Mouse (Mus musculus) monocyte, adult 5-6 weeks (primary cell): ENCODE measurements around the gene Pdk2. TPM values are rescaled to one million over a fixed set of nuclear protein-coding genes. Genes with fewer than 3 reads are reported as not detected.

Experiments used
- ATAC-seq: fragments of 153-309, 156-312 bp; replicated peaks from 2 replicates; pipeline ENCODE4 v1.8.0; 2017; ENCODE audit warnings: mild to moderate bottlenecking; ENCODE audit not compliant: low TSS enrichment, insufficient number of reproducible peaks, severe bottlenecking, poor library complexity, low FRiP score
- total RNA-seq: library from RNA; stranded (forward); fragments of 200-1000, 200-491, 200-594 nt; gene quantifications from 3 replicates; pipeline ENCODE4 v1.2.3, GENCODE M21; 2017

Pdk2 gene
- total RNA-seq, 1 experiment from 2014 or later = 4.8 TPM

DNA sequence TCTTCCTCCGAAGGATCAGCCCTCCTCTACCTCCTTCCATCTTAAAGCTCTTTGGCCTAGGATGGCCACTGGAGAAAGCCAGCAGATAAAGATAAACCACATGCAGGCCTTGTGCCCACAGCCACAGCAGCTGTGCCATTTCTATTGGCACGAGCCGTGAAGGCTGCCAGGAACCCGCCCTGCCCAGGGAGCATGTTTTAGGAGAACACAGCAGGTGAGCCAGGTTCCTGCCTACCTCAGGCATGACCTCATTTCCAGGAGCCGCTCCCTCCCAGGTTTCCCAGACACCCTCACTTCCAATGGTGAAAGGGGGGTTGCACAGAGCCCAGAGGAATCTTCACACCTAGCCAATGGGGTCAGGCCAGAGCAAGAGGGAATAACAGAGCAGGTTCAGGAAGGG, 31.6 kb upstream of the Pdk2 start:
- ATAC-seq = no peak

DNA sequence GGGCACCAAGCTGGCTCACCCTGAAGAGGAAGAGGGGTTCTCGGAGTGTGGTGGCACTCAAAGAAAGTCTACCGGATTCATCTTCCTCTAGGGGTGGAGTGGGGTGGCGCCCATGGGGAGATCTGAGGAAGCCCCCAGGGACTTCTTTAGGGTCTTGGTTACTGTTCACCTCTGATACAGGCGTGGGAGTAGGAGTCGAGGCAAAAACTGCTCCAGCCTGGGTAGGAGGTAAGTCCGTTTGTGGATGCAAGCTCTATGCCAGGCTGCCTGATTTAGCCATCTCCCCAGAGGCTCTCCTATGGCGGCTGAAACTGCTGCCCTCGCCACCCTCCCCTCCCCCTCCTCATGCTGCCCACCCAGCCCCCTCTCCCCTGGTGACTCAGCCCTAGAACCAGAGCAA, 31.0 kb upstream of the Pdk2 start:
- no peak for ATAC-seq

DNA sequence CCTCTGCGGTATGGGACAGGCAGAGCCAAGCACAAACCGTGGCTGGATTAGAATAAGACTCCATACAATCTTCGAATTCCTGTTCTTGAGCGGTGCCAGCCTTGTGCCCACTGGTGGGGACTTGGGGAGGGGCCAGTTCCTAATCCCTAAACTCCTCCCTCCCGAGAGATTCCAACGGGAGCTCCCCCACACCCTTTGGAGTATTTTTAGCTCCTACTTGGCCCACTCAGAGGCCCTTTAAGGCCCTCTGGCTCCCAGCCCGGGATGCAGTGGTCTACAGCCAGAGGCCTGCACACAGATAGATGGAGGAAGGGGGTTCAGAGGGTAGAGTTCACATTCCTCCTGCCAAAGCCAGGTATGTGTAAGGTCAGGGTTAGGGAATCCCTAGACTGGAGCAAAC, 30.1 kb upstream of the Pdk2 start:
- ATAC-seq = no peak

DNA sequence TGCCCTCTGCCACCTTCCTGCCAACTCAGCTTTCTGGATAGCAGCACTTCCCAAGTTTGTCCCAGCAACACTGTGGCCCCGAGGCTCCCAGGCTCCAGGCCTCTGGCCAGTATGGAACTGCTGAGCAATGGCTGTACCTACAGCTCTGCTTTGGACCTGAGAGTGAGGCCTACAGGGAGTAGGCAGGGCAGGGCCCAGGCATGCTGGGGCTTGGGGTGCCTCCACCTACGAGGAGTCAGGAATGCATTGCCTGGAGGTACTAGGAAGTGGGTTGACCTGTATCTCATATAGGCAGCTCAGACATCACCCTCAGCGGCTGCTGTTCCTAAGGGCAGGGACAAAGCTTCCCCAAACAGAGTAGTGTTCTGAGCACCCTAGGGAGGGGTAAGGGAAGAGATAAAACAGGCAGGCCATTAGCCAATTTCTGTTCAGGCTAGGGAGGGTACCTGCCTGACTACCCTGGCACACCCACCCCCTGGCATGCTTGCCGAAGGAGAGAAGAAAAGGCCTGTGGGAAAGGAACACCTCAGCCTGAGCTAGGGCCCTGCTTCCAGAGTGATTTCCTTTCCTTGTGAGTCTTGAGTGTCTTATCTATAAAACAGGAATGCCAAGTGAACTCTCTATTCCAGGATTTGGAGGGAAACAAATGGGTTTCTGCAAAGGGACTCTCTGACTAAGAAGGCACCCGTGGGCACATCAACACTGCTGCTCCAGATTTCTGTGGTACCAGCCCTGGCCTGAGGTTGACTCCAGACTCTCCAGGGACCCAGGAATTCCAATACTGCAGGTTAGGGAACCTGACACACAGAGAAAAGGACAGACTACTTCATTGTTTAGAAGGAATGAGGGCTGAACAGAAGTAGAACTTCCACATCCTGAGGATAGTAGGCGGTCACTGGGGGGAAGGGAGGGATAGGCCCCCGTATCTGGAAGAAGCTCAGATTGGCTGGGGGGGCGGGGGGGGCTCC, 29.3 kb upstream of the Pdk2 start:
- no peak for ATAC-seq

DNA sequence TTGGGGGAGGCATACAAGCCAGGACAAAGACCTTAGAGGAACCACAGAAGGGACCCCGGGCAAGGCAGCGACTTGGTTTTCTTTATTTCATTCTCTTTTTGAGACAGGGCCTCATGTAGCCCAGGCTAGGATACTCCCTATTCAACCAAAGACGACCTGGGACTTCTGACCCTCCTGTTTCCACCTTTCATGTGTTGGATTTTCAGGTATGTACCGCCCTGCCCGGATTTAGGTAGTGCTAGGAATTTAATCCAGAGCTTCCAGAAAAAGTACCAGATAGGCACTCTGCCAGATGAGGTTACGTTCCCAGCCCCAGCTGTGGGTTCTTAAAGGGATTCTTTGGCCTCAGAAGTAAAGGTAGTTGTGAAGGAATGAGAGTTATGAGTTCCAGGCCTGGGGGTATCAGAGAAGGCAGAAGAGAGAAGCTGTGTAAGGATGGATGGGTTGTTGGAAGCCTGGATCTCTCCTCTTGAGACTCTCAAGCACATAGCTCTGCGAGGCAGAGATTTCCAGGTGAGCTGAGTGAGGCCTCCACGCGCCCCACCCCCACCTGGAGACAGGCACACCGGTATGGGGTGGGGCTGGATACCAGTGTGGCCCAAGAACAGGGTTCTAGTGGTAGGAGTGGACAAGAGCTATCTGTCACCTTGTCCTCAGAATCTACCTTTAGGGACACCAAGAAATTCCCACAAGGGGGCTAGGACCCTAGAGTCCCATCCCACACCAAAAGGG, 28.2 kb upstream of the Pdk2 start:
- ATAC-seq = no peak

DNA sequence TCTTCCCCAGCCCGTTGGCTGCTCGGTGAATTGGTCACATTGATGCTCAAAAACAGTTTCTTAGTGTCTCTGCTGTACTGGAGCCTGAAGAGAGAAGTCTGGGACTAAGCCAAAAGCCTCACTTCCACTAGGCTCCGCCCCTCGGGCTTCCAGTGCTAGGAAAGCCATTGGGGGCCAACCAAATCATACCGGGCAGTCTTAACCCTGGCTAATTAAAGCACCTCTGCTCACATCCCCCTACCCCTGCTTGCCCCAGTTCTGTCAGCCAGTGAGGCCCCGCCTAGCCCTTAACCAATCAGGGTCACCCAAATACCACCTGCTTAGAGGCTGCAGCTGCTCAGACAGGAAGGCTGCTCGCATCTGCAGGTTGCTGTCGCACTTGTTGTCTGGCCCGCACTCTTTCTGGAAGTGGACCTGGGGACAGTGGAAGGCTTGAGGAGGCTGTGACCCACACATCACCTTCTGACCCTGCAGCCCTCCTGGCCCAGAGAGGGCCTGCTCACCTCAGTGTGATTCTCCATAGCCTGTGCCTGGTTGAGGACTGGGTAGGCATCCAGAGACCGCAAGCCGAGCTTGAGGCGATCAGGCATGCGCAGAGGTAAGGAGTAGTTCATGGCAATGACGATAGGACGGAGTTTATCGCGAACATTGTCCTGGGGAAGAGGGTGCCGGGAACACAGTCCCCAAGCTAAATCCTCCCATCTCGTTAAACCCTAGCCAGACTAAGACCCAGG, 15.8 kb upstream of the Pdk2 start:
- no peak for ATAC-seq

DNA sequence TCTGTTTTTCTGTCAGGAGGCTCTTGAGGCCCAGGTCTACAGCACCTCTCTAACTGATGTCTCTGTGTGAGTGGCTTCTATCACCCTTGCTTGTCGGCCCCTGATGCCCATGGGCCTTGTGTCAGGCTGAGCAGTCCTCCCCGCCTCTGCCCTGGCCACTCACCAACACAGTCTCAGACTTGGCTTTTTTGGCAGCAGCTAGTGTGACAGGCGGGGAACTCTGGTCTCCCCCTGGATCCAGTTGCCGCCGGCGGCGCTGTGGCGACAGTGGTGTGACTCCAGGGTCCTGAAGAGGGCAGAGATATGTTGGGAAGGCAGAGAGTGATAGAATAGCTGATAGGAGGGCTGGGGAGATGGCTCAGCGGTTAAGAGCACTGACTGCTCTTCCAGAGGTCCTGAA, 11.9 kb upstream of the Pdk2 start:
- ATAC-seq = no peak

- ATAC-seq = peak; percentile 80
Observed at GRCm38 (mm10) chr11:95046980-95047680, 6.0 kb upstream of the Pdk2 start.

DNA sequence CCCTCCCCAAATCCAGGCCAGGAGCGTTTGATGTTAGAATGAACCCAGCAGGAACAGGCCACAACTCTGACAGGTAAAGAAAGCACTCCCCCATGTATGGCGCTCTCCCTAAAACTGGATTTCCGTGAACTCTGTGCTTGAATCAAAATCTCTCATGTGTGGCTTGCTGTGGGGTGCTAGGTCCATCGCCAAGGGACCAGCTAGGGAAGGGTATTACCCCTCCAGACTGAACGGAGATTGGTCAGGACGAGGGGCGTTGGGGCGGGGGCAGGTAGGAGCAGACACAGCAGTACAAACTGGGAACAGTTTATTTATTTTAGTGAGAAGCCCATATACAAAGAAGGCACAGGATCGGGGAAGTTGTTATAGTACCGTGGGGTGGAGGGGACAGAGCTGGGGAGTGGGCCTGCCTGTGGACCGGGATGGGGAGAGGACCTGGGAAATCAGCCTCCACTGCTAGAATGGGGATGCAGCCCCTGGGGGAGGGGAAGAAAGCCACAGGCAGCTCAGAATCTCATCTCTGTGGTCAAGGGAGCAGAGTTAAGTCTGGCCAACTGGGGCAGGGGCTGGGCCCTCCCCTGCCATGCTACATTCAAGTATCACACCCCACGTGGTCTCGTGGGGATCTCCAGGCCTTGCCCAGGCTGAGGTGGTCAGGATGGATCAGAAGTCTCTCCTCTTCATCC, 3.2 kb upstream of the Pdk2 start:
- ATAC-seq = no peak

- no peak for ATAC-seq
Observed at GRCm38 (mm10) chr11:95043608-95044007, 2.5 kb upstream of the Pdk2 start.

GRCm38 (mm10) chr11:95043060-95043459, 1.9 kb upstream of the Pdk2 start:
- ATAC-seq = no peak

DNA sequence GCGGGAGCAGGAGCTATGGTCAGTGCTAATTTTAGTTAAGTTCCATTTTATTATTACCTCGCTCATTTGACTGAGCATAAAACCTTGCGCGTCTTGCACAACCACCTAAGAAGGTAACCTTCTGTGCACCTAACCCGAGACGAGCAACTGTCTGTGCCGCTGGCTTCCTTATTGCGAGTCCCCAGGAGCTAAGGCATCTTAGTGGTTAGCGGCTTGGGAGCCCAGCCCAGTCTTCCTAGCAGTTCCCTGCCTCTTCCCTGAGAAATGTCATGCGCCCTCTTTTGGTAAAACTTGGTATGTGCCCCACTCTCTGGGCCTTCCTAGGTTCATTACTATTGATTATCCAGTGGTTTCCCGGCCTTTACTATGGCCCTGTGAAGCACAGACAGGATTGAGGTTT, 942 bp upstream of the Pdk2 start:
- peak; percentile 48; the same call in 1 of the 2 replicates for ATAC-seq

- no peak for ATAC-seq
Observed at GRCm38 (mm10) chr11:95040491-95041138, 539 bp downstream of the Pdk2 start.

DNA sequence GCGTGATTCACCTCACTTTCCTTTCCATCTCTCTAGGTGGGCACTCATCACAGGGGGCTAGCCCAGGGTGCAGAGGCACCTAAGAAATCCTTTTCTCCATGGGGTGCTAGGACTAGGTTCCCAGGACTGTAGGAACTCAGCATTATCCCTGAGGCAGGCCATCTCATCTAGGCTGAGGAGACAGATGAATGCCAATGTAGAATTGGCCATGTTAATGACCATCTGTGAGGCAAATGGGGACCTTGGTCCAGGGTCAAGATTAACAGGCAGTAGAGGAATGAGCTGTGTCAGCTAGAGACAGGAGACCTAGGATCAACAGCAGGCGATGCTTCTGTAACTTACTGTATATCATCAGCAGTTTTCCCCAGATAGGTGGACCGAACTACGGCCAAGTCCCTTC, 1.4 kb downstream of the Pdk2 start:
- no peak for ATAC-seq

- ATAC-seq = no peak
Observed at GRCm38 (mm10) chr11:95038818-95039655, 2.1 kb downstream of the Pdk2 start.

DNA sequence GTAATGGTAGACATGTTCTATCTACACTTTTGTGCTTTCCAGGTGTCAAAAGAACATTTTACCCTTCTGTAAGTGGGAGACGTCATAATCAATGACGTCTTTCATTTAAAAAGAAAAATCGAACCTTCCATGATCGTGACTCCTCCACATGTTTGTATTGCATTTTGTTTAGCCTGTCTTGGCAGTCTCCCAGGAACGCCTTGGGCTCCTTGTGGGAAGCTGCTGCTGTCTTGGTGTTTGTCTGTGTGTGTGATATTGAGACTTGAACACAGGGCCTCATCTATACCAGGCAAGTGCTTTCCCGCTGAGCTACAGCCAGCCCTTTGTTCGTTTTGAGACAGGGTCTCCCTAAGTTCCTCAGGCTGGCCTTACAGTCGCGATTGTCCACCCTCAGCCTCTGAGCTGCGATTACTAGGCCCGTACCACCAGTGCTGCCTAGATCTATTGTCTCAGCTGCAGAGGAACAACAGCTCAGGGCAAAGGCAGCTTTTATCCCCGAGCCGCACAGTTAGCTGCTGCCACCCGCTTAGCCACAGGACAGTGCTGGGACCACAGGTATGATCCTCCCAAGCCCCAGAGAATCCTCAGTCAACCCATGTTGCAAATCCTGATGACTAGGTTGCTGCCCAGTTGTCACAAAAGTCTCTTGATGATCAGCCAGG, 2.9 kb downstream of the Pdk2 start:
- ATAC-seq = no peak
